Mouse (Mus musculus) stomach, embryonic 15.5 days (tissue): Measurements from ENCODE around the gene Gsk3b. TPM values are rescaled to one million over a fixed set of nuclear protein-coding genes. Genes with fewer than 3 reads are reported as not detected.
"Not testable (repeated sequence)": the region's sequence is repeated elsewhere in the genome, so short reads cannot be mapped to it uniquely, and the experiment has no call there.

Experiments
- ATAC-seq: fragments of 200-750 bp; cut with Nextera tagmentation; 2 replicates; pipeline ENCODE4 v1.8.0; 2017; ENCODE audit warnings: low read depth, moderate number of reproducible peaks, moderate TSS enrichment; ENCODE audit not compliant: insufficient read depth, low FRiP score
- H3K27ac ChIP-seq: fragments of 300-500 bp; sonication (generic); 2 replicates; pipeline ENCODE4 v1.5.1; 2015; ENCODE audit warnings: mild to moderate bottlenecking, inconsistent platforms
- H3K27me3 ChIP-seq: fragments of 300-500 bp; sonication (generic); replicated peaks from 2 replicates; pipeline ENCODE4 v1.6.1; 2015; ENCODE audit warnings: inconsistent platforms
- H3K36me3 ChIP-seq: fragments of 300-500 bp; sonication (generic); 2 replicates; pipeline ENCODE4 v1.6.1; 2015; ENCODE audit warnings: inconsistent platforms
- H3K4me1 ChIP-seq: fragments of 300-500 bp; sonication (generic); 2 replicates; pipeline ENCODE4 v1.6.1; 2015; ENCODE audit warnings: inconsistent platforms
- H3K4me2 ChIP-seq: fragments of 300-500 bp; sonication (generic); 2 replicates; pipeline ENCODE4 v1.6.1; 2015; ENCODE audit warnings: mild to moderate bottlenecking, inconsistent platforms
- H3K4me3 ChIP-seq: fragments of 300-500 bp; sonication (generic); replicated peaks from 2 replicates; pipeline ENCODE4 v1.5.1; 2015; ENCODE audit warnings: inconsistent platforms
- H3K9ac ChIP-seq: fragments of 300-500 bp; sonication (generic); 2 replicates; pipeline ENCODE4 v1.6.1; 2015; ENCODE audit warnings: inconsistent platforms
- H3K9me3 ChIP-seq: fragments of 300-500 bp; sonication (generic); 2 replicates; pipeline ENCODE4 v1.6.1; 2016; ENCODE audit warnings: inconsistent platforms
- WGBS: fragments of 180-500 bp; shearing (Covaris S2); methylation state at CpG from one replicate; pipeline ENCODE4 v1.1.7; 2015; 5-methylcytosine and 5-hydroxymethylcytosine counted together
- polyA plus RNA-seq: library from polyadenylated mRNA; unstranded; fragments of >200 nt; fragmentation: Nextera tagmentation; extraction: Ambion mirVana; gene quantifications from 2 replicates; pipeline ENCODE4 v1.2.1, GENCODE M21; 2015

The Gsk3b gene
- polyA plus RNA-seq, 1 experiment from 2014 or later = 54.2 TPM

DNA sequence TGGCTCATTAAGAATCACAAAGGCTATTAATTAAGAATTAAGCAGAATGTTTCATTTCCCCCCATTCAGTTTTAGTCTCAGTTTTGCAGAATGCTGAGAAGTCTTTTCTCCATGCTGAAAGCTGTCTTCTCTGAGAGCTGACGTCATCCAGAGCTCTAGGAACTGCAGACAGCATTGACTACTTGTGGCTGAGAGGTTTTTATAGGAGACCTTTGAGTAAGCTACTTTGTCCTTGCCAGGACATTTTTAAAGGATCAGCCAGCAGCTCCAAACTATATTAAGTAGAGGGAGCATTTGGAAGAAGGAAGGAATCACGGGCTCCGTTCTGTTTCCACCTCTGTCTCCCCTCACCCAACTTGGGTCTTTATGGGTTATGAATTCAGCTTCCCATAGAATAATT, 17.7 kb downstream of the Gsk3b start:
- no peak for ATAC-seq
- Histone ChIP-seq H3K27ac (no peak overlapping the region), H3K4me2 (no peak overlapping the region), H3K9me3 (no peaks in the 10 kb centered on the region), H3K27me3 (no peaks in the 10 kb centered on the region), H3K36me3 (no peaks in the 10 kb centered on the region), H3K4me1 (peaks cover 5% of the 10 kb centered on the region; the same call in 1 of the 2 replicates), H3K4me3 (no peak overlapping the region), H3K9ac (no peak overlapping the region)
- WGBS = 68% methylated on average over 3 of the region's 3 CpGs

DNA sequence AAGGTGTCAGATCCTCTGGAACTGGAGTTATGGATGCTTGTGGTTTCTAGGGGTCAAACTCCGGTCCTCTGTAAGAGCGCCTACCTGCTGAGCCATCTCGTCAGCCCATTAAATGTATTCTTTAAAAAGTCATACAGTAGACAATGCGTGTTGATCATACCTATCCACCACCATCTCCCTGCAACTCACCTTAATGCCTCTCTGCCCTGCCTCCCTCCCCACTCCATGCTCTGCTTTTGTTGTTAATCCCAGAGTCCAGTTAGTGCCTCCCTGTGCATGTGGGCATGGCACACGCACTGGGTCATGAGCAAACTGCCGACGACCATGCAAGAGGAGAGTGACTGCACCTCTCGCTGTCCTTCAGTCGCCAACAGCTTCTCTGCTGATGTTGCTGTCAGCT, 21.2 kb downstream of the Gsk3b start:
- ATAC-seq = no peak
- Histone ChIP-seq H3K36me3 (0 out of 2 replicates have a peak, but pooled peaks cover 2% of the 10 kb centered on the region), H3K27ac (no peak overlapping the region), H3K9me3 (no peaks in the 10 kb centered on the region), H3K4me3 (no peak overlapping the region), H3K9ac (no peak overlapping the region), H3K4me2 (no peak overlapping the region), H3K4me1 (peaks cover 11% of the 10 kb centered on the region), H3K27me3 (no peaks in the 10 kb centered on the region)
- 86% methylated on average over 9 of the region's 9 CpGs for WGBS

DNA sequence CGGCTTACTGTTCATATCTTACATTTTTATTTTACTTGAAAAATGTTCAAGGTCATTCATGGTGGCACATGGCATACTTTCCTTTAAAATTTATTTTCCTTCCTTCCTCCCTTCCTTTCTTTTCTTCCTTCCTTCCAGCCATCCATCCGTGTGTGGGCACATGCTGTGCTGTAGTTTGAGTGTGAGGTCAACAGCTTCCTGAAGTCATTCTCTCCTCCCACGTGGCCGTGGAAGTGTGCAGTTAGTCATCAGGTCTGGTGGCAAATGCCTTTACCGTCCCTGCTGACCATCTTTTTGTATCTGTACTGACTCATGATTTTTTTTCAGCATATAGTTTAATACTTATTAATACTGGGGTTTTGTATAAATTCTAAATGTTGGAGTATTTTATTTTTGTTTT, 21.8 kb downstream of the Gsk3b start:
- no peak overlapping the region for H3K27ac ChIP-seq
- no peak overlapping the region for H3K4me2 ChIP-seq
- H3K36me3 ChIP-seq = 0 out of 2 replicates have a peak, but pooled peaks cover 2% of the 10 kb centered on the region
- WGBS = 53% methylated on average over 5 of the region's 5 CpGs
- H3K9ac ChIP-seq = no peak overlapping the region
- H3K9me3 ChIP-seq = no peaks in the 10 kb centered on the region
- H3K4me1 ChIP-seq = peaks cover 11% of the 10 kb centered on the region
- H3K4me3 ChIP-seq = no peak overlapping the region
- no peaks in the 10 kb centered on the region for H3K27me3 ChIP-seq
- no peak for ATAC-seq

DNA sequence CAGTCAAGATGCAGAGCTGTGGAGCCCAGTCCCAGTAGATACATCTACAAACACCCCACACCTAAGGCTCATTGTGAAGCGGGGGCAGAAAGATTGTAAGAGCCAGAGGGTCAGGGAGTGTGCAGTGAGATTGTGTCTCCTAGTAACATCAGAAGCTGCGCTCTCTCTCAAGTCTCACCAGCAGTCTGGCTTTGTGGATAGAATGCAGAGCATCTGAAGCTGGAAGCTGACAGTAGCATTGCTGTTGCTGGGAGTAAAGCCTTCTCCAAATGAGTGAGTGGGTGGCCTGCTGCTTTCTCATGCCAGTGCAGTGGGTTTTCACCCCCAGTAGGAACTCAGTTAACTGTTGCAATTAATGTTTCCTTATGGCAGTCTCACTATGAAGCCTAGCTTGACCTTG, 25.3 kb downstream of the Gsk3b start:
- Histone ChIP-seq H3K9ac (no peak overlapping the region), H3K36me3 (0 out of 2 replicates have a peak, but pooled peaks cover 2% of the 10 kb centered on the region), H3K27me3 (no peaks in the 10 kb centered on the region), H3K4me1 (peaks cover 11% of the 10 kb centered on the region), H3K4me3 (no peak overlapping the region), H3K4me2 (no peak overlapping the region), H3K27ac (no peak overlapping the region), H3K9me3 (no peaks in the 10 kb centered on the region)
- ATAC-seq = no peak
- 85% methylated on average over 2 of the region's 2 CpGs for WGBS

DNA sequence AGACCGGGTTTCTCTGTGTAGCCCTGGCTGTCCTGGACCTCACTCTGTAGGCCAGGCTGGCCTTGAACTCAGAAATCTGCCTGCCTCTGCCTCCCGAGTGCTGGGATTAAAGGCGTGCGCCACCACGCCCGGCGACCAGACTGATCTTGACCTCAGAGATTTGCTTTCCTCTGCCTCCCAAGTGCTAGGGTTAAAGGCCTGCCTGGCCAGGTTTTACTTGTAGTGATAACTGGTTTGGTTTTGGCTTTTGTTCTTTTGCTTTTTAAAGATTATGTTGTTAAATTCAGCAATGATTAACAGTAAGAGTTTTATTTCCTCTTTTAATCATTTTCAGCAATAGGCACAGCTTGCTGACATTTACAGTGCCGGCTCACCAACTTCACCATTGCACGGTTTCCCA, 29.1 kb downstream of the Gsk3b start:
- not testable (repeated sequence) for H3K36me3 ChIP-seq, H3K9me3 ChIP-seq, H3K27ac ChIP-seq, H3K4me1 ChIP-seq, H3K4me2 ChIP-seq, H3K9ac ChIP-seq, ATAC-seq, H3K4me3 ChIP-seq, H3K27me3 ChIP-seq
- 84% methylated on average over 9 of the region's 9 CpGs for WGBS

DNA sequence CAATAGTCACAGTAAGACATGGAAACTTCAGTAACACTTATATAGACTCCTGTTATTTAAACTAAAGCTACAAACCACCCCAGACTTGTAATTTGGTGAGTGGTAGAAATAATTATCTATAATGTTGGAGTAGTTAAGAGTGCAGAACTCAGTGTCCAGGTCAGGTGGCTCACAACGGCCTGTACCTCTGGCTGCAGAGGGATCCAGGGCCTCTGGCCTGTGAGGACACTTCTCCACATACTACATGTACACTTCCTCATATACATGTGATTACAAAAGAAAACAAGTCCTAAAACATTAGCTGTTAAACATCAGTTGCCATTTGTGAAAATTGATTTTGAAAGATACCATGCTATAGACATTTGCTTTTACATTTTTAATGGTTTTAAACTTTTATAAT, 29.9 kb downstream of the Gsk3b start:
- Histone ChIP-seq H3K4me3 (no peak overlapping the region), H3K36me3 (0 out of 2 replicates have a peak, but pooled peaks cover 2% of the 10 kb centered on the region), H3K9me3 (no peaks in the 10 kb centered on the region), H3K27ac (no peak overlapping the region), H3K4me2 (no peak overlapping the region), H3K27me3 (no peaks in the 10 kb centered on the region), H3K9ac (no peak overlapping the region), H3K4me1 (peaks cover 3% of the 10 kb centered on the region; the same call in 1 of the 2 replicates)
- no peak for ATAC-seq
- 91% methylated on average over 1 of the region's 1 CpGs for WGBS

DNA sequence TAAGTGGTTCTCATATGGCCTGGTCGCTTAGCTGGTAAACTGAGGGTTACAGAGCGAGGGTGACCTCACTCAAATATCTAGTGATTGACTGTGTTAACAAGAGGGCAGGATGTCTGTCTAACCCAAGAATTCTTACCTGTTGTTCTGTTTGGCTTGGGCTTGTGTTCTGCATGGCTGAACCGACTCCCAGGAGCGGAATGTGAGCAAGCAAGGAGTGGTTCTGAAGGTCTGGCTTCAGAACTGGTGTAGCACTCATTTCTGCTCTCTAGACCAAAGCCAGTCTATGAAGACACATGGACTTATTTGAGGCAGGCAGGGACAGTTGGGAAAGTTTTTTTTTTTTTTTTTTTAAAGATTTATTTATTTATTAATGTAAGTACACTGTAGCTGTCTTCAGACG, 30.5 kb downstream of the Gsk3b start:
- 87% methylated on average over 5 of the region's 5 CpGs for whole genome bisulfite sequencing
- H3K4me3 ChIP-seq = no peak overlapping the region
- H3K27me3 ChIP-seq = no peaks in the 10 kb centered on the region
- H3K9ac ChIP-seq = no peak overlapping the region
- H3K36me3 ChIP-seq = no peaks in the 10 kb centered on the region
- H3K27ac ChIP-seq = no peak overlapping the region
- H3K4me1 ChIP-seq = peaks cover 3% of the 10 kb centered on the region; the same call in 1 of the 2 replicates
- no peak overlapping the region for H3K4me2 ChIP-seq
- no peak for ATAC-seq
- H3K9me3 ChIP-seq = no peaks in the 10 kb centered on the region

DNA sequence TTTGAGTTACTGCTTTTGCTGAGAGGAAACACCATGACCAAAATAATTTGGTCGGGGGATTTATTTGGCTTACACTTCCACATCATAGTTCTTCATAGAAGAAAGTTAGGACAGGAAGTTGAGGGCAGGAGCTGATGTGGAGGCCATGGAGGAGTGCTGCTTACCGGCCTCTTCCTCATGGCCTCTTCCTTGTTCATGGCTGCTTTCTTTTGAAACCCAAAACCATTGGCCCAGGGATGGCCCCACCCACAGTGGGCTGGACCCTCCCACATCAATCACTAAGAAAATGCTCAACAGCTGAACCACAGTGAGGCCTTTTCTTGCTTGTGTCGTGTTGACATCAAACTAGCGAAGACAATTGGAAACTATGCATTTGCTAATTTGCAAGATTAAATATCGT, 40.4 kb downstream of the Gsk3b start:
- Histone ChIP-seq H3K9me3 (no peaks in the 10 kb centered on the region), H3K27ac (no peak overlapping the region), H3K9ac (no peak overlapping the region), H3K27me3 (no peaks in the 10 kb centered on the region), H3K36me3 (no peaks in the 10 kb centered on the region), H3K4me2 (no peak overlapping the region), H3K4me3 (no peak overlapping the region), H3K4me1 (peaks cover 14% of the 10 kb centered on the region; the same call in 1 of the 2 replicates)
- WGBS = 81% methylated on average over 5 of the region's 5 CpGs
- no peak for ATAC-seq

DNA sequence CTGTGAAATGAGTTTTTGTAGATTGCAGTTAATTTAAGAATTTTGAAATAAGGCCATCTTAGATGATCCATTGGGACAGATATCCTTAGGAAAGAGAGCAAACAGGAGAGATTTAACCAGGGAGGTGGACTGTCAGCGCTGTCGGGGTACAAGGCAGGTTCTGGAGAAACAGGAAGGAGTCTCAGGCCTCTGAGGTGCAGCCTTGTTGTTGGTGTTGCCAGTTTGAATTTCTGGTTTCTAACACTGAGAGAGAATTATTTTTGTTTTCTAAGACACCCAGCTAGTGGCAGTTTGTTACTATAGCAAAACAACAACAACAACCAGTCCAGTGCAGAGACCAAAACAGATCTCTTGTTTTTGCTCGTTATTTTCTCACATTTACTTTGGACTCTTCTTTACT, 42.2 kb downstream of the Gsk3b start:
- ATAC-seq = no peak
- no peak overlapping the region for H3K27ac ChIP-seq
- H3K4me3 ChIP-seq = no peak overlapping the region
- H3K4me1 ChIP-seq = peaks cover 19% of the 10 kb centered on the region; the same call in 1 of the 2 replicates
- no peak overlapping the region for H3K9ac ChIP-seq
- no peaks in the 10 kb centered on the region for H3K9me3 ChIP-seq
- no peak overlapping the region for H3K4me2 ChIP-seq
- no peaks in the 10 kb centered on the region for H3K27me3 ChIP-seq
- WGBS = 65% methylated on average over 3 of the region's 3 CpGs
- H3K36me3 ChIP-seq = no peaks in the 10 kb centered on the region

DNA sequence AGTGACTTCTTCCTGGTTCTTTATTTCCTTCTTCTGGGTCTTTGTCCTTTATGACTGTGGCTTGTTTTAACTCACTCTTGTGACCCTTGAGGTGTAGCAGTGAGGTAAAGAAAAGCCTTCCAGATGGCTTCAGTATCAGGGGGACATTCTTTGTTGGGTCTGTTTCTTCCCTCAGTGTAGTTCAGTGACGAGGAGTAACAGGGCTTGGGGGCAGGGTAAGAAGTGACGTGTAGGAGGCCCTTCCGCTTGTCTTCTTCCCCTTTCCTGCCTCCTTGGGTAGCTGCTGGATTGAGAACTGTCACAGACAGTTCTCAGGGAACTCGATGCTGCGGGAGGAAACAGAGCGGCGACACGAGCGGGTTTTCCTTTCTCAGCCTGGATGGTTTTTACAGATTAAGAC, 43.0 kb downstream of the Gsk3b start:
- Histone ChIP-seq H3K4me1 (peaks cover 19% of the 10 kb centered on the region; the same call in 1 of the 2 replicates), H3K27ac (peak overlapping the region; percentile 27), H3K4me2 (no peak overlapping the region; the same call in 1 of the 2 replicates), H3K9me3 (no peaks in the 10 kb centered on the region), H3K36me3 (no peaks in the 10 kb centered on the region), H3K4me3 (no peak overlapping the region), H3K27me3 (no peaks in the 10 kb centered on the region), H3K9ac (no peak overlapping the region)
- WGBS = 50% methylated on average over 9 of the region's 9 CpGs
- ATAC-seq = peak; percentile 43; the same call in 1 of the 2 replicates

DNA sequence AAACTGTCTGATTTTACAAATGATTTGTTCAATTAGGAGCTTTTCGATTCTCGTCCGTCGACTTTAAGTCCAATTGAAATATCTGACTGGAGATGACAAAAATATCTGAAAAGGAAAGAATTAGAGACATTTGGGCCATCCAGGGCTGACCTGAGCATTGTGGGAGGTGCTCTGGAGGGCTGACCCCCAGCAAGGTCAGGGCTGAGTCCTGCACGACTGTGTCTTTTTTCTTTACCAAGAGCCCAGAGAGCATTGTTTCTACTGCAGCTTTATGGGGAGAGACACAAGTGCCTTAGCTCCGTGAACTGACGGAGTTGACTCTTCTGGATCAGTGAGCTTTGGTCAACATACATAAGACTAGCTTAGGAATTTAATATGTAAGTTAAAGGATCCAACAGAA, 43.4 kb downstream of the Gsk3b start:
- H3K27ac ChIP-seq = peak overlapping the region; percentile 27; the same call in 1 of the 2 replicates

DNA sequence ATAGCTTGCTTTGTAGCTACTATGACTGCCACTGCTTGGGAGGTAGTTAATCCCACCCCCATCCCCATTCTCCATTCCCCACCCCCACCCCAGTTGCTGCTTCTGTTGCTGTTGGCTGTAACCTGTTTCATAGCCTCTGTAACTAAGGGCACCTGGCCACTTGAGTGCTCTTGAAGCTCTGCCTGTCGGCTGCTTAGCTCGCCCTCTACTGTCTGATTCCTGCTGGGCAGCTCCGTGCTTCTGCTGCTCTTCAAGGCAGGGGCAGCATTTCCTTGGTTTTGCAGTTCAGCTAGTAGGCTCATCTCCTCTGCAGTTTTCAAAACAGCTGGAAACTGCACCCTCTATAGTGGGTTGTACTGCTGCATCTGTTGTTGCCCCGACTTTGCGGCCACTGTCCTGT, 48.5 kb downstream of the Gsk3b start:
- Histone ChIP-seq H3K9me3 (no peaks in the 10 kb centered on the region), H3K4me3 (no peak overlapping the region), H3K36me3 (no peaks in the 10 kb centered on the region), H3K27ac (no peak overlapping the region), H3K4me2 (no peak overlapping the region), H3K9ac (no peak overlapping the region), H3K27me3 (no peaks in the 10 kb centered on the region), H3K4me1 (peaks cover 11% of the 10 kb centered on the region; the same call in 1 of the 2 replicates)
- no peak for ATAC-seq
- 47% methylated on average over 5 of the region's 5 CpGs for whole genome bisulfite sequencing

More for the DNA sequence above, 43.4 kb downstream of the Gsk3b start:
- Histone ChIP-seq H3K36me3 (no peaks in the 10 kb centered on the region), H3K9me3 (no peaks in the 10 kb centered on the region), H3K4me2 (no peak overlapping the region), H3K4me3 (no peak overlapping the region), H3K4me1 (peaks cover 19% of the 10 kb centered on the region; the same call in 1 of the 2 replicates), H3K9ac (no peak overlapping the region), H3K27me3 (no peaks in the 10 kb centered on the region)
- no peak for ATAC-seq
- 68% methylated on average over 7 of the region's 7 CpGs for WGBS

DNA sequence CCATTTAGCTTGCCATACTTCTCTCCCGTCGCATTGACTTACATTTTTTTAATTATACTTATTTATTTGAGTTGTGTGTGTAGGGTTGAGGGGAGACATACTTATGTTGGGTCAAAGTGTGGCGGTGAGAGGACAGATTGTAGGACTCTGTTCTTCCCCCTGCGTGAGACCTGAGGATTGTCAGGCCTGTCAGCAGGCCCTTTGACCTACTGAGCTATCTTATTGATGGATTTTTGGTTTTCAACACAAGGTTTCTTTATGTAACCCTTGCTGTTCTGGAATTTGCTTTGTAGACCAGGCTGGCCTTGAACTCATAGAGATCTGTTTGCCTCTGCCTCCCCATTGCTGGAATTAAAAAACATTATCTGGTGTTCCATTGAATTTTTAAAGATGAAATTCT, 56.1 kb downstream of the Gsk3b start:
- Histone ChIP-seq H3K4me3 (no peak overlapping the region), H3K4me1 (no peaks in the 10 kb centered on the region), H3K4me2 (no peak overlapping the region), H3K9ac (no peak overlapping the region), H3K36me3 (no peaks in the 10 kb centered on the region), H3K27ac (no peak overlapping the region), H3K27me3 (no peaks in the 10 kb centered on the region), H3K9me3 (no peaks in the 10 kb centered on the region)
- WGBS = 79% methylated on average over 4 of the region's 4 CpGs
- ATAC-seq = no peak
